Mouse (Mus musculus) c-Kit-negative CD71-positive TER-119-positive erythroid progenitor cells, embryonic 14.5 days (primary cell): ENCODE measurements around the gene Zwilch.
"Not testable (repeated sequence)": the region's sequence is repeated elsewhere in the genome, so short reads cannot be mapped to it uniquely, and the experiment has no call there.

ENCODE experiments used
- DNase-seq: peaks from one replicate; pipeline ENCODE4 v3.0.0-alpha.2; 2013; ENCODE audit warnings: low read depth, low spot score

Zwilch gene

GRCm38 (mm10) chr9:64172816-64173665, at the start of gene Zwilch, which contains the start of gene Rpl4:
TSS of gene Zwilch (minus strand) at chr9:64173104.
TSS of gene Rpl4 (plus strand) at chr9:64173375.
- DNase-seq = peak; percentile 88

- DNase-seq = no peak
Measured at GRCm38 (mm10) chr9:64222098-64222497, 49.2 kb upstream of the Zwilch start.

GRCm38 (mm10) chr9:64221480-64221879, 48.6 kb upstream of the Zwilch start:
- no peak for DNase-seq

- no peak for DNase-seq
Measured at GRCm38 (mm10) chr9:64220603-64221002, 47.7 kb upstream of the Zwilch start.

- no peak for DNase-seq
Measured at GRCm38 (mm10) chr9:64219772-64220420, 47.0 kb upstream of the Zwilch start.

- no peak for DNase-seq
Measured at GRCm38 (mm10) chr9:64219305-64219704, 46.4 kb upstream of the Zwilch start.

- DNase-seq = no peak
Measured at GRCm38 (mm10) chr9:64217887-64218286, 45.0 kb upstream of the Zwilch start.

- no peak for DNase-seq
Measured at GRCm38 (mm10) chr9:64216641-64217040, 43.7 kb upstream of the Zwilch start.

GRCm38 (mm10) chr9:64216090-64216489, 43.2 kb upstream of the Zwilch start:
- DNase-seq = no peak

- DNase-seq = no peak
Measured at GRCm38 (mm10) chr9:64214452-64214851, 41.5 kb upstream of the Zwilch start.

GRCm38 (mm10) chr9:64207509-64208084, 34.7 kb upstream of the Zwilch start:
- no peak for DNase-seq

GRCm38 (mm10) chr9:64202866-64203265, 30.0 kb upstream of the Zwilch start:
- no peak for DNase-seq

- no peak for DNase-seq
Measured at GRCm38 (mm10) chr9:64202331-64202730, 29.4 kb upstream of the Zwilch start.

- DNase-seq = no peak
Measured at GRCm38 (mm10) chr9:64199897-64200296, 27.0 kb upstream of the Zwilch start.

- DNase-seq = not testable (repeated sequence)
Measured at GRCm38 (mm10) chr9:64198763-64199418, 26.0 kb upstream of the Zwilch start.

GRCm38 (mm10) chr9:64198068-64198762, 25.3 kb upstream of the Zwilch start:
- DNase-seq = no peak

- DNase-seq = no peak
Measured at GRCm38 (mm10) chr9:64197524-64197923, 24.6 kb upstream of the Zwilch start.

- DNase-seq = no peak
Measured at GRCm38 (mm10) chr9:64195554-64195953, 22.6 kb upstream of the Zwilch start.

- DNase-seq = no peak
Measured at GRCm38 (mm10) chr9:64193879-64194278, 21.0 kb upstream of the Zwilch start.

GRCm38 (mm10) chr9:64184166-64184840, 11.4 kb upstream of the Zwilch start:
- DNase-seq = no peak

GRCm38 (mm10) chr9:64183295-64183694, 10.4 kb upstream of the Zwilch start:
- not testable (repeated sequence) for DNase-seq
